Mouse (Mus musculus) embryonic facial prominence, embryonic 14.5 days (tissue): ENCODE measurements around the gene Cyld. TPM values are rescaled to one million over a fixed set of nuclear protein-coding genes. Genes with fewer than 3 reads are reported as not detected.

Experiments
- ATAC-seq: fragments of 200-750 bp; cut with Nextera tagmentation; 2 replicates; pipeline ENCODE4 v1.8.0; 2017; ENCODE audit warnings: low read depth, moderate number of reproducible peaks, moderate TSS enrichment
- DNase-seq: peaks from one replicate; pipeline ENCODE4 v3.0.0-alpha.2; 2015; ENCODE audit warnings: low spot score
- H3K27ac ChIP-seq: fragments of 300-500 bp; sonication (generic); replicated peaks from 2 replicates; pipeline ENCODE4 v1.5.1; 2014; ENCODE audit warnings: low read depth, mild to moderate bottlenecking, low read length, moderate library complexity
- H3K27me3 ChIP-seq: fragments of 300-500 bp; sonication (generic); replicated peaks from 2 replicates; pipeline ENCODE4 v1.6.1; 2014; ENCODE audit warnings: low read length; ENCODE audit not compliant: control insufficient read depth, insufficient read depth
- H3K36me3 ChIP-seq: fragments of 300-500 bp; sonication (generic); 2 replicates; pipeline ENCODE4 v1.6.1; 2014; ENCODE audit warnings: low read length, mixed read lengths; ENCODE audit not compliant: control insufficient read depth, insufficient read depth
- H3K4me1 ChIP-seq: fragments of 300-500 bp; sonication (generic); 2 replicates; pipeline ENCODE4 v1.6.1; 2014; ENCODE audit warnings: antibody characterized with exemption, low read length; ENCODE audit not compliant: control insufficient read depth, insufficient read depth
- H3K4me2 ChIP-seq: fragments of 300-500 bp; sonication (generic); 2 replicates; pipeline ENCODE4 v1.6.1; 2014; ENCODE audit warnings: low read depth, mild to moderate bottlenecking, low read length, moderate library complexity, mixed read lengths
- H3K4me3 ChIP-seq: fragments of 300-500 bp; sonication (generic); 2 replicates; pipeline ENCODE4 v1.5.1; 2014; ENCODE audit warnings: low read depth, mild to moderate bottlenecking, low read length
- H3K9ac ChIP-seq: fragments of 300-500 bp; sonication (generic); 2 replicates; pipeline ENCODE4 v1.6.1; 2014; ENCODE audit warnings: low read depth, mild to moderate bottlenecking, low read length, moderate library complexity, mixed read lengths
- H3K9me3 ChIP-seq: fragments of 300-500 bp; sonication (generic); 2 replicates; pipeline ENCODE4 v1.6.1; 2016; ENCODE audit warnings: low read length; ENCODE audit not compliant: control insufficient read depth
- WGBS: fragments of 180-500 bp; shearing (Covaris S2); extraction: QIAGEN DNeasy Blood & Tissue Kit; methylation state at CpG from one replicate; pipeline ENCODE4 v1.1.7; 2014; 5-methylcytosine and 5-hydroxymethylcytosine counted together
- polyA plus RNA-seq: library from polyadenylated mRNA; unstranded; fragments of >200 nt; fragmentation: Nextera tagmentation; extraction: Ambion mirVana; gene quantifications from 2 replicates; pipeline ENCODE4 v1.2.1, GENCODE M21; 2014

Gene Cyld
- polyA plus RNA-seq, 1 experiment from 2014 or later, result 12.0 TPM

DNA sequence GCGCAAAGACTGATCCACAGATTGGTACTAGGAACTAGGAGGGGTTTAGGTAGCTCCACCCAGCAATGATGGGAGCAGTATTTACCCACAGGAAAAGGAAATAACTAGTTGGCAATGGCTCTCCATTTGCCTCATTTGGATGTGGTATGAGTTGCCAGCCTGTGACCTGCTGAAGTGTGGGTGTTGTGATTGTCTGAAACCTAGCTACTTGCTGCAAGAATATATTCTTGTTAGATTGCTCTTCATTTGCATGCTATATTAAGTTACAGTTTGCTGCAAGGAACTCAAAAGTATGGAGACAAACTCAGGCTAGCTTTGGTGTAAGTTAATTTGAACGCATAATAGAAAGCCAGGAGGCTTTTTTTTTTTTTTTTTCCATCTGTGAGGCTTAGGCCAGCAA, 16.3 kb upstream of the Cyld start:
- H3K27me3 ChIP-seq, result no peaks in the 10 kb centered on the region
- H3K4me2 ChIP-seq, result no peak overlapping the region
- H3K4me3 ChIP-seq, result no peak overlapping the region
- no peak overlapping the region for H3K9ac ChIP-seq
- DNase-seq (no peak), ATAC-seq (no peak)
- H3K4me1 ChIP-seq, result peaks cover 4% of the 10 kb centered on the region; the same call in 1 of the 2 replicates
- H3K9me3 ChIP-seq, result no peaks in the 10 kb centered on the region
- H3K27ac ChIP-seq, result no peak overlapping the region
- no peaks in the 10 kb centered on the region for H3K36me3 ChIP-seq
- WGBS, result 81% methylated on average over 2 of the region's 2 CpGs

- Histone ChIP-seq H3K4me3 (no peak overlapping the region), H3K4me2 (no peak overlapping the region), H3K27ac (no peak overlapping the region), H3K9me3 (no peaks in the 10 kb centered on the region), H3K4me1 (peaks cover 4% of the 10 kb centered on the region; the same call in 1 of the 2 replicates), H3K27me3 (no peaks in the 10 kb centered on the region), H3K36me3 (no peaks in the 10 kb centered on the region), H3K9ac (no peak overlapping the region)
- DNase-seq (no peak), ATAC-seq (no peak)
- 73% methylated on average over 8 of the region's 8 CpGs for WGBS
Measured at GRCm38 (mm10) chr8:88681046-88681445, 15.8 kb upstream of the Cyld start.

GRCm38 (mm10) chr8:88683656-88684289, 13.1 kb upstream of the Cyld start:
- Histone ChIP-seq H3K9ac (no peak overlapping the region), H3K4me1 (no peaks in the 10 kb centered on the region), H3K36me3 (no peaks in the 10 kb centered on the region), H3K27me3 (no peaks in the 10 kb centered on the region), H3K9me3 (no peaks in the 10 kb centered on the region), H3K27ac (no peak overlapping the region), H3K4me2 (no peak overlapping the region), H3K4me3 (no peak overlapping the region)
- DNase-seq (no peak), ATAC-seq (no peak)
- WGBS, result 83% methylated on average over 7 of the region's 7 CpGs

- WGBS, result 54% methylated on average over 9 of the region's 9 CpGs
- Histone ChIP-seq H3K27ac (no peak overlapping the region), H3K36me3 (no peaks in the 10 kb centered on the region), H3K9me3 (no peaks in the 10 kb centered on the region), H3K4me3 (no peak overlapping the region), H3K4me2 (no peak overlapping the region), H3K9ac (no peak overlapping the region), H3K27me3 (no peaks in the 10 kb centered on the region), H3K4me1 (peaks cover 2% of the 10 kb centered on the region; the same call in 1 of the 2 replicates)
- DNase-seq (no peak), ATAC-seq (no peak)
Measured at GRCm38 (mm10) chr8:88686226-88686905, 10.5 kb upstream of the Cyld start.

DNA sequence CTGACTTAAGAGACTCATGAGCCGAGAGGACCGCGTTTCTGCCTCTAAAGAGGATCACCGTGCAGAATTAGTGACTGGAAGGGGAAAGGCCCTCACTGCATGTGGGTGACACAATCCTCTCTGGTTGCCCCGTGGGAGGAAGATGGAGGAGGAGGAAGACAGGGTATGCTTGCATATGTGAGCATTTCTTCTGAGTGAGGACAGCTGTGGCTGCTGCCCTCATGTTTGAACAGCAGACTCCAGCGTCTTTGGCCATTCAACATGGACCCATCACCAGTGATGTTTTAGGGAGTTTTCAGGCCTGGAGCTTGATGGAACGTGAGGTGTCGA, 10.0 kb upstream of the Cyld start:
- H3K9me3 ChIP-seq, result no peaks in the 10 kb centered on the region
- H3K4me2 ChIP-seq, result no peak overlapping the region
- no peak overlapping the region for H3K9ac ChIP-seq
- peaks cover 5% of the 10 kb centered on the region; the same call in 1 of the 2 replicates for H3K4me1 ChIP-seq
- no peak for DNase-seq
- no peaks in the 10 kb centered on the region for H3K36me3 ChIP-seq
- H3K27me3 ChIP-seq, result no peaks in the 10 kb centered on the region
- ATAC-seq, result no peak
- H3K27ac ChIP-seq, result no peak overlapping the region
- H3K4me3 ChIP-seq, result no peak overlapping the region
- 76% methylated on average over 8 of the region's 8 CpGs for WGBS

DNA sequence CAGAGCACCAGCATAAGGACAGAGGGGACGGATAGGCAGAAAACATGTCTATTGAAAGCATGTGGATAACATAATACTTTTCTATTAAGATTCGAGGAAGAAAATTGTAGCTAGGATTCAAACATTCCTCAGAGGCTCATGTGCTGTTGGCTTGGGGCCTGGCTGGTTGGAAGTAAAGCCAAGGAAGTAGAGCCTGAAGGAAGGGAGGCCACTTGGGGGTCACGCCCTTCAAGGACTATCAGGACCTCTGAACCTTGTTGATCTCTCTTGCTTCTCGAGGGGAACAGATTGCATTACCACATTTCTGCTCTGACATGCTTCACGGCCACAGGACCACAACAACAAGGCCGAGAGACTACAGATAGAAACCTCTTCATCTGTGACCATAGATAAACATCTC, 7.7 kb upstream of the Cyld start:
- DNase-seq (no peak), ATAC-seq (no peak)
- no peaks in the 10 kb centered on the region for H3K27me3 ChIP-seq
- H3K27ac ChIP-seq, result no peak overlapping the region
- 65% methylated on average over 6 of the region's 6 CpGs for WGBS
- H3K4me3 ChIP-seq, result no peak overlapping the region
- no peaks in the 10 kb centered on the region for H3K36me3 ChIP-seq
- no peaks in the 10 kb centered on the region for H3K9me3 ChIP-seq
- H3K9ac ChIP-seq, result no peak overlapping the region
- H3K4me1 ChIP-seq, result peaks cover 5% of the 10 kb centered on the region; the same call in 1 of the 2 replicates
- H3K4me2 ChIP-seq, result no peak overlapping the region

- Histone ChIP-seq H3K36me3 (no peaks in the 10 kb centered on the region), H3K27ac (no peak overlapping the region), H3K9ac (no peak overlapping the region), H3K4me1 (peaks cover 5% of the 10 kb centered on the region; the same call in 1 of the 2 replicates), H3K9me3 (no peaks in the 10 kb centered on the region), H3K27me3 (no peaks in the 10 kb centered on the region), H3K4me3 (no peak overlapping the region), H3K4me2 (no peak overlapping the region)
- no peak for DNase-seq
- no peak for ATAC-seq
- 81% methylated on average over 6 of the region's 6 CpGs for WGBS
Measured at GRCm38 (mm10) chr8:88689891-88690290, 6.9 kb upstream of the Cyld start.

DNA sequence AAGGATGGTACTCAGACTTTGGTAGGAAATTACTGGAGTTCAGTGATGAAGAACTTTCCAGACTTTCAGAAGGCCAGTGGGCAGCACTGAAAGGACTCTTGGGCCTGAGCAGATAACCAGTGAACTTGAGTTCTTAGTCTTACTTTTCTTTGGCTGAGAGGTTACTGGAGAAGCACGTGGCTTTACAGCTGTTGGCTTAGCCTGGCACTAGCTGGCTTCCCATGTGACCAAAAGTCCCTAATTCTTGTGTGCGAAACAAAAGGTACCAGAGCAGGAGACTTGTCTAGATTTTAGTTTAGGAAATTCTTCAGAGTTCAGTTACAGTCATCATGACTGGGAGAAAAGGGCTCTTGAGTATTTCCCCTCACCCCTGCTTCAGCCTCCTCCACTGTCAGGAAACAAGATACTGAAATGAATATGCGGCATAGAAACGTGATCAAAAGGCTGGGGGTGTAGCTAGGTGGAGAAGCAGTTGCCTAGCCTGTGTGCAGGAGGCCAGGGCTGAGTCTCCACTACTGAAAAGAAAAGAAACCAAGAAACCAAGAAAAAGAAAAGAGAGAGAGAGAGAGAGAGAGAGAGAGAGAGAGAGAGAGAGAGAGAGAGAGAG, 5.4 kb upstream of the Cyld start:
- H3K9ac ChIP-seq, result no peak overlapping the region
- no peak overlapping the region for H3K4me3 ChIP-seq
- DNase-seq, result no peak
- WGBS, result 30% methylated on average over 4 of the region's 4 CpGs
- no peaks in the 10 kb centered on the region for H3K9me3 ChIP-seq
- no peaks in the 10 kb centered on the region for H3K36me3 ChIP-seq
- no peak for ATAC-seq
- H3K27me3 ChIP-seq, result no peaks in the 10 kb centered on the region
- H3K4me1 ChIP-seq, result peaks cover 5% of the 10 kb centered on the region; the same call in 1 of the 2 replicates
- no peak overlapping the region for H3K4me2 ChIP-seq
- H3K27ac ChIP-seq, result no peak overlapping the region
